In the genomic region with DNA sequence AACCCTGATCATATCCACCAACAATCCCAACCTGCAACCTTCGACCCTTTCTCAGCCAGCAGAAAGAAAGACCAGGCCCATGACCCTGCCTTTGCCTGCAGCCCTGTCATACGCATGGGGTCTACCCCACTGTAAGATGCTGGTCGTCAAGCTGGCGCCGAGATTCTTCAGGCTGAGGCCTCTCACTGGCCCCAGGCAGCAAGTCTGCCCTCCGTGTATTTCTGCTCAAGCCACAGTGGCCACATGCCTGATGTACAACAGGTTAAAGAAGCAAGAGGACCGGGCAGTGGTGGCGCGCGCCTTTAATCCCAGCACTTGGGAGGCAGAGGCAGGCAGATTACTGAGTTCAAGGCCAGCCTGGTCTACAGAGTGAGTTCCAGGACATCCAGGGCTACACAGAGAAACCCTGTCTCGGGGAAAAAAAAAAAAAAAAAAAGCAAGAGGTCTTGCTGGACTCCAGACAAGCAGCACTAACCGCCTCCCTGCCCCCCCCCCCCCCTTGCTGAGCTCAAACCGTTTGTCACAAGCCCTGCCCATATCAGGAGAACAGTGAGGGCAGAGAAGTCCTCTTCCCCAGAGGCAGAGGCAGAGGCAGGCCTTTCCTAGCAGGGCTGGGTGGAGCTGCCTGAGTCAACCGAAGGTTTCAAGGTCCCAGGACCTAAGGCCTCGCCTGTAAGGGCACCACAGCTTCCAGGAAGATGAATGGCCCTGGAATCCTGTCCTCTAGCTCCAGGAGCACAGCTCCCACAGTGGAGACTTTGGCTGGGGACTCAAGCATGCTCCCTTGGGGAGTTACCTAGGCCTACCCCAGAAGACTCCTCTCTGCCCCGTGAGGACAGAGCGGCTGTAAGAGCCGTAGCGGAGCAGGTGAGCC, we compare ENCODE assay signal across 13 mouse cellular contexts. TPM values are rescaled to one million over a fixed set of nuclear protein-coding genes. Genes with fewer than 3 reads are reported as not detected.
DNase-seq lines count a peak whose midpoint lies in the region; ATAC-seq lines count a peak whose summit lies in the region.
"Had no signal": no experiment of that assay in that cellular context is flagged by ENCODE, and none has a peak within 500 bp of the region (broad histone marks: within the 10 kb centered on the region; RNA-seq: fewer than 3 reads in every experiment).

No protein-coding gene starts in this region.

- 78% methylated on average over 19 of the region's 19 CpGs for WGBS in neural tube, embryonic 13.5 days
- 79% methylated on average over 19 of the region's 19 CpGs for WGBS in neural tube, embryonic 15.5 days
- WGBS in intestine, embryonic 15.5 days, result 68% methylated on average over 19 of the region's 19 CpGs
- 67% methylated on average over 19 of the region's 19 CpGs for whole genome bisulfite sequencing in stomach, embryonic 15.5 days

- peaks cover 22% of the 10 kb centered on the region for H3K27me3 ChIP-seq in neural tube, embryonic 13.5 days
- H3K27me3 ChIP-seq in neural tube, embryonic 15.5 days (replicated peaks), result no peaks in the 10 kb centered on the region; the same call in 1 of the 2 replicates
- no peaks in the 10 kb centered on the region; the same call in 1 of the 2 replicates for H3K27me3 ChIP-seq in intestine, embryonic 15.5 days (replicated peaks)
- no peaks in the 10 kb centered on the region for H3K27me3 ChIP-seq in stomach, embryonic 15.5 days (replicated peaks)
- H3K27me3 ChIP-seq: hindbrain, embryonic 15.5 days had no signal

- no peak overlapping the region for H3K4me2 ChIP-seq in neural tube, embryonic 13.5 days
- H3K4me2 ChIP-seq in neural tube, embryonic 15.5 days, result no peak overlapping the region
- no peak overlapping the region for H3K4me2 ChIP-seq in intestine, embryonic 15.5 days (replicated peaks)
- no peak overlapping the region for H3K4me2 ChIP-seq in stomach, embryonic 15.5 days
- H3K4me2 ChIP-seq: forebrain, embryonic 12.5 days; hindbrain, embryonic 15.5 days; lung, embryonic 15.5 days; midbrain, embryonic 13.5 days had no signal

- no peak for ATAC-seq in neural tube, embryonic 13.5 days (ENCODE audit: low read depth)
- no peak for ATAC-seq in neural tube, embryonic 15.5 days (ENCODE audit: low FRiP score)
- peak; percentile 38 for ATAC-seq in intestine, embryonic 15.5 days
- ATAC-seq in stomach, embryonic 15.5 days (ENCODE audit: insufficient read depth, low FRiP score, low read depth), result no peak

- H3K9me3 ChIP-seq in neural tube, embryonic 13.5 days, result no peaks in the 10 kb centered on the region
- no peaks in the 10 kb centered on the region for H3K9me3 ChIP-seq in neural tube, embryonic 15.5 days (replicated peaks)
- no peaks in the 10 kb centered on the region for H3K9me3 ChIP-seq in intestine, embryonic 15.5 days
- H3K9me3 ChIP-seq in stomach, embryonic 15.5 days, result no peaks in the 10 kb centered on the region
- H3K9me3 ChIP-seq: forebrain, embryonic 12.5 days; hindbrain, embryonic 15.5 days; lung, embryonic 15.5 days; midbrain, embryonic 13.5 days had no signal

- peaks cover 20% of the 10 kb centered on the region for H3K4me1 ChIP-seq in neural tube, embryonic 13.5 days (replicated peaks)
- peaks cover 14% of the 10 kb centered on the region for H3K4me1 ChIP-seq in neural tube, embryonic 15.5 days
- H3K4me1 ChIP-seq in intestine, embryonic 15.5 days (replicated peaks), result peaks cover 33% of the 10 kb centered on the region
- peaks cover 21% of the 10 kb centered on the region; the same call in 1 of the 2 replicates for H3K4me1 ChIP-seq in stomach, embryonic 15.5 days

- 0 out of 2 replicates have a peak overlapping the region, but pooled peaks have one; percentile 22 for H3K9ac ChIP-seq in neural tube, embryonic 13.5 days
- no peak overlapping the region for H3K9ac ChIP-seq in neural tube, embryonic 15.5 days (replicated peaks)
- no peak overlapping the region for H3K9ac ChIP-seq in intestine, embryonic 15.5 days
- no peak overlapping the region for H3K9ac ChIP-seq in stomach, embryonic 15.5 days
- H3K9ac ChIP-seq: forebrain, embryonic 12.5 days; hindbrain, embryonic 15.5 days; lung, embryonic 15.5 days had no signal

- H3K27ac ChIP-seq in neural tube, embryonic 13.5 days (replicated peaks), result no peak overlapping the region
- no peak overlapping the region for H3K27ac ChIP-seq in neural tube, embryonic 15.5 days (replicated peaks)
- peak overlapping the region; percentile 54; the same call in 1 of the 2 replicates for H3K27ac ChIP-seq in intestine, embryonic 15.5 days
- H3K27ac ChIP-seq in stomach, embryonic 15.5 days, result peak overlapping the region; percentile 51; the same call in 1 of the 2 replicates
- H3K27ac ChIP-seq: hindbrain, embryonic 15.5 days; midbrain, embryonic 13.5 days had no signal

- no peak overlapping the region for H3K4me3 ChIP-seq in neural tube, embryonic 13.5 days
- H3K4me3 ChIP-seq in neural tube, embryonic 15.5 days (replicated peaks), result no peak overlapping the region
- no peak overlapping the region for H3K4me3 ChIP-seq in intestine, embryonic 15.5 days (replicated peaks)
- no peak overlapping the region for H3K4me3 ChIP-seq in stomach, embryonic 15.5 days (replicated peaks)
- H3K4me3 ChIP-seq: forebrain, embryonic 12.5 days; hindbrain, embryonic 15.5 days; lung, embryonic 15.5 days; midbrain, embryonic 13.5 days had no signal

- peak; percentile 30 for DNase-seq in MN1 (ENCODE audit: low spot score)
- no peak for DNase-seq in spleen, adult 12 weeks (ENCODE audit: low spot score)
- DNase-seq in frontal cortex, postnatal 10 days (ENCODE audit: low spot score in 2 of 2), result no peak
- DNase-seq in thymus, postnatal 0 days (ENCODE audit: low spot score), result no peak
- DNase-seq: gastrocnemius, postnatal 14 days had no signal

- peaks cover 39% of the 10 kb centered on the region for H3K36me3 ChIP-seq in neural tube, embryonic 13.5 days
- peaks cover 39% of the 10 kb centered on the region for H3K36me3 ChIP-seq in neural tube, embryonic 15.5 days
- H3K36me3 ChIP-seq in intestine, embryonic 15.5 days, result peaks cover 34% of the 10 kb centered on the region
- peaks cover 27% of the 10 kb centered on the region for H3K36me3 ChIP-seq in stomach, embryonic 15.5 days

RNA-seq across cellular contexts. Expression of gene Pank4, which starts 18.6 kb away (rescaled TPM):
- 36.6 and 36.8 TPM in 2 replicates for polyA plus RNA-seq in neural tube, embryonic 13.5 days (2015; fragmentation: Nextera tagmentation; extraction: Ambion mirVana)
- 37.4 and 40.6 TPM in 2 replicates for polyA plus RNA-seq in neural tube, embryonic 15.5 days (2015; fragmentation: Nextera tagmentation; extraction: Ambion mirVana)
- 34.2 and 36.1 TPM in 2 replicates for polyA plus RNA-seq in intestine, embryonic 15.5 days (2015; fragmentation: Nextera tagmentation; extraction: Ambion mirVana)
- 37.6 and 37.7 TPM in 2 replicates for polyA plus RNA-seq in stomach, embryonic 15.5 days (2015; fragmentation: Nextera tagmentation; extraction: Ambion mirVana)
- 41.5 and 42.9 TPM in 2 replicates for polyA plus RNA-seq in thymus, postnatal 0 days (2015; fragmentation: Nextera tagmentation; extraction: Ambion mirVana)

RNA-seq across cellular contexts. Expression of gene Hes5, which starts 21.8 kb away (rescaled TPM):
- 119 and 125 TPM in 2 replicates for polyA plus RNA-seq in neural tube, embryonic 13.5 days (2015; fragmentation: Nextera tagmentation; extraction: Ambion mirVana)
- polyA plus RNA-seq in neural tube, embryonic 15.5 days (2015; fragmentation: Nextera tagmentation; extraction: Ambion mirVana), result 80.3 and 113 TPM in 2 replicates
- polyA plus RNA-seq in intestine, embryonic 15.5 days (2015; fragmentation: Nextera tagmentation; extraction: Ambion mirVana), result 1.8 and 2.5 TPM in 2 replicates
- polyA plus RNA-seq in stomach, embryonic 15.5 days (2015; fragmentation: Nextera tagmentation; extraction: Ambion mirVana), result 2.5 and 2.6 TPM in 2 replicates
- 3.3 and 3.6 TPM in 2 replicates for polyA plus RNA-seq in thymus, postnatal 0 days (2015; fragmentation: Nextera tagmentation; extraction: Ambion mirVana)

RNA-seq across cellular contexts. Expression of gene Tnfrsf14, which starts 54.1 kb away (rescaled TPM):
- 0.54 TPM in 1 of 2 replicates, not detected in the other for polyA plus RNA-seq in neural tube, embryonic 13.5 days (2015; fragmentation: Nextera tagmentation; extraction: Ambion mirVana)
- 0.37 and 1.4 TPM in 2 replicates for polyA plus RNA-seq in neural tube, embryonic 15.5 days (2015; fragmentation: Nextera tagmentation; extraction: Ambion mirVana)
- polyA plus RNA-seq in intestine, embryonic 15.5 days (2015; fragmentation: Nextera tagmentation; extraction: Ambion mirVana), result 3.0 and 3.6 TPM in 2 replicates
- 3.8 and 8.0 TPM in 2 replicates for polyA plus RNA-seq in stomach, embryonic 15.5 days (2015; fragmentation: Nextera tagmentation; extraction: Ambion mirVana)
- 5.3 and 6.4 TPM in 2 replicates for polyA plus RNA-seq in thymus, postnatal 0 days (2015; fragmentation: Nextera tagmentation; extraction: Ambion mirVana)

Comparison
In these comparisons a context has a peak if more than half of its experiments do, and no peak if none do; other contexts are left out.
1. H3K27ac ChIP-seq: peak in intestine, embryonic 15.5 days (single experiment) and stomach, embryonic 15.5 days (single experiment); none in neural tube, embryonic 13.5 days (single experiment) and neural tube, embryonic 15.5 days (single experiment).
2. RNA of gene Hes5, which starts 21.8 kb away (polyA plus RNA-seq): 119 to 125 TPM in neural tube, embryonic 13.5 days and 80.3 to 113 TPM in neural tube, embryonic 15.5 days; 3.3 to 3.6 TPM in thymus, postnatal 0 days, 1.8 to 2.5 TPM in intestine, embryonic 15.5 days and 2.5 to 2.6 TPM in stomach, embryonic 15.5 days; every median in the first group is over 10 times any median in the second.